Comparison of ENCODE assay signal across 9 mouse cellular contexts in genomic region chr2:166487688-166488087, GRCm38 (mm10).
DNase-seq lines count a peak whose midpoint lies in the region; ATAC-seq lines count a peak whose summit lies in the region.
"Had no signal": no experiment of that assay in that cellular context is flagged by ENCODE, and none has a peak within 500 bp of the region (broad histone marks: within the 10 kb centered on the region; RNA-seq: fewer than 3 reads in every experiment).

No protein-coding gene starts in this region.

- H3K36me3 ChIP-seq in forebrain, embryonic 16.5 days (ENCODE audit: control insufficient read depth, insufficient read depth): no peaks in the 10 kb centered on the region
- H3K36me3 ChIP-seq: neural tube, embryonic 13.5 days had no signal

- no peak overlapping the region for H3K27ac ChIP-seq in forebrain, embryonic 16.5 days (ENCODE audit: low read length)
- H3K27ac ChIP-seq: neural tube, embryonic 13.5 days had no signal

- intact Hi-C loops in gastrocnemius, postnatal 36 days (cut with DNase I): no loop called here

- H3K27me3 ChIP-seq in forebrain, embryonic 16.5 days (replicated peaks; ENCODE audit: control insufficient read depth, insufficient read depth, low read length): 0 out of 2 replicates have a peak, but pooled peaks cover 2% of the 10 kb centered on the region
- H3K27me3 ChIP-seq: neural tube, embryonic 13.5 days had no signal

- peak; percentile 50 to 59 for DNase-seq in cerebellum, postnatal 14 days
- no peak for DNase-seq in cerebellum, adult 9-10 months
- peak; percentile 40 for DNase-seq in lung, postnatal 10 days
- no peak for DNase-seq in lung, postnatal 25 days (ENCODE audit: low spot score)
- DNase-seq in MN1 (ENCODE audit: low spot score): peak; percentile 62
- DNase-seq in urinary bladder, postnatal 10 days (ENCODE audit: low spot score): no peak
- no peak for DNase-seq in gastrocnemius, postnatal 36 days

- WGBS in forebrain, embryonic 16.5 days: 70% methylated on average over 15 of the region's 15 CpGs

- no peaks in the 10 kb centered on the region for H3K9me3 ChIP-seq in forebrain, embryonic 16.5 days (ENCODE audit: control insufficient read depth, low read length)
- H3K9me3 ChIP-seq: neural tube, embryonic 13.5 days had no signal

- no peak overlapping the region for H3K9ac ChIP-seq in forebrain, embryonic 16.5 days (replicated peaks; ENCODE audit: low read depth, low read length)

- peaks cover 20% of the 10 kb centered on the region for H3K4me1 ChIP-seq in forebrain, embryonic 16.5 days (replicated peaks; ENCODE audit: control insufficient read depth, insufficient read depth, low read length)

- peak; percentile 30; the same call in 1 of the 2 replicates for ATAC-seq in forebrain, embryonic 16.5 days

- no peak overlapping the region for H3K4me3 ChIP-seq in forebrain, embryonic 16.5 days (replicated peaks; ENCODE audit: low read length)
- H3K4me3 ChIP-seq: neural tube, embryonic 13.5 days had no signal

- H3K4me2 ChIP-seq in forebrain, embryonic 16.5 days (ENCODE audit: low read length): no peak overlapping the region
- H3K4me2 ChIP-seq: neural tube, embryonic 13.5 days had no signal

Comparison
In these comparisons a context has a peak if more than half of its experiments do, and no peak if none do; other contexts are left out.
1. DNase-seq: peak in cerebellum, postnatal 14 days (2 of 2), lung, postnatal 10 days (single experiment) and MN1 (single experiment); none in cerebellum, adult 9-10 months (single experiment), lung, postnatal 25 days (single experiment), urinary bladder, postnatal 10 days (single experiment) and gastrocnemius, postnatal 36 days (0 of 2).